Mouse (Mus musculus): ENCODE measurements around the gene Tpk1. TPM values are rescaled to one million over a fixed set of nuclear protein-coding genes. Genes with fewer than 3 reads are reported as not detected.

The Tpk1 gene
- polyA plus RNA-seq, 1 experiment from 2014 or later: 16.5 TPM

- H3K9me3 ChIP-seq (replicated peaks): no peaks in the 10 kb centered on the region
- H3K27ac ChIP-seq: no peak overlapping the region
- ATAC-seq (replicated peaks; ENCODE audit: low FRiP score): no peak
- no peak overlapping the region for H3K4me3 ChIP-seq (replicated peaks)
- H3K27me3 ChIP-seq: no peaks in the 10 kb centered on the region
- H3K9ac ChIP-seq: no peak overlapping the region
- no peak overlapping the region for H3K4me2 ChIP-seq
- 78% methylated on average over 6 of the region's 6 CpGs for WGBS
- no peaks in the 10 kb centered on the region for H3K36me3 ChIP-seq
- H3K4me1 ChIP-seq: no peaks in the 10 kb centered on the region
Observed at GRCm38 (mm10) chr6:43402219-43402997, 263.7 kb downstream of the Tpk1 start.

GRCm38 (mm10) chr6:43396426-43396825 lies 269.7 kb downstream of the Tpk1 start:
- H3K9ac ChIP-seq: no peak overlapping the region
- no peaks in the 10 kb centered on the region for H3K36me3 ChIP-seq
- H3K4me2 ChIP-seq: no peak overlapping the region
- H3K4me1 ChIP-seq: no peaks in the 10 kb centered on the region
- H3K27ac ChIP-seq: no peak overlapping the region
- no peaks in the 10 kb centered on the region for H3K27me3 ChIP-seq
- H3K4me3 ChIP-seq (replicated peaks): no peak overlapping the region
- no peak for ATAC-seq (replicated peaks; ENCODE audit: low FRiP score)
- no peaks in the 10 kb centered on the region for H3K9me3 ChIP-seq (replicated peaks)
- 81% methylated on average over 1 of the region's 1 CpGs for WGBS

- H3K27me3 ChIP-seq: no peaks in the 10 kb centered on the region
- H3K9ac ChIP-seq: no peak overlapping the region
- no peak overlapping the region for H3K27ac ChIP-seq
- no peak overlapping the region for H3K4me3 ChIP-seq (replicated peaks)
- no peaks in the 10 kb centered on the region for H3K9me3 ChIP-seq (replicated peaks)
- no peak overlapping the region for H3K4me2 ChIP-seq
- no peak for ATAC-seq (replicated peaks; ENCODE audit: low FRiP score)
- no peaks in the 10 kb centered on the region for H3K36me3 ChIP-seq
- 63% methylated on average over 2 of the region's 2 CpGs for WGBS
- no peaks in the 10 kb centered on the region for H3K4me1 ChIP-seq
Observed at GRCm38 (mm10) chr6:43395538-43395937, 270.5 kb downstream of the Tpk1 start.

GRCm38 (mm10) chr6:43391358-43391757 lies 274.7 kb downstream of the Tpk1 start:
- Histone ChIP-seq H3K9me3 (replicated peaks) (no peaks in the 10 kb centered on the region), H3K4me2 (no peak overlapping the region), H3K9ac (no peak overlapping the region), H3K4me1 (0 out of 2 replicates have a peak, but pooled peaks cover 2% of the 10 kb centered on the region), H3K4me3 (replicated peaks) (no peak overlapping the region), H3K27ac (no peak overlapping the region), H3K27me3 (no peaks in the 10 kb centered on the region), H3K36me3 (no peaks in the 10 kb centered on the region)
- no peak for ATAC-seq (replicated peaks; ENCODE audit: low FRiP score)
- WGBS: 70% methylated on average over 1 of the region's 1 CpGs

- WGBS: 54% methylated on average over 1 of the region's 1 CpGs
- no peak overlapping the region for H3K4me3 ChIP-seq (replicated peaks)
Observed at GRCm38 (mm10) chr6:43387273-43387672, 278.8 kb downstream of the Tpk1 start.

GRCm38 (mm10) chr6:43384841-43385240 lies 281.2 kb downstream of the Tpk1 start:
- Histone ChIP-seq H3K27ac (no peak overlapping the region), H3K36me3 (no peaks in the 10 kb centered on the region), H3K9ac (no peak overlapping the region), H3K9me3 (replicated peaks) (no peaks in the 10 kb centered on the region), H3K4me2 (no peak overlapping the region), H3K27me3 (no peaks in the 10 kb centered on the region), H3K4me3 (replicated peaks) (no peak overlapping the region), H3K4me1 (0 out of 2 replicates have a peak, but pooled peaks cover 2% of the 10 kb centered on the region)
- no peak for ATAC-seq (replicated peaks; ENCODE audit: low FRiP score)
- WGBS: 58% methylated on average over 3 of the region's 3 CpGs

More at GRCm38 (mm10) chr6:43387273-43387672, 278.8 kb downstream of the Tpk1 start:
- Histone ChIP-seq H3K36me3 (no peaks in the 10 kb centered on the region), H3K27ac (no peak overlapping the region), H3K4me1 (0 out of 2 replicates have a peak, but pooled peaks cover 2% of the 10 kb centered on the region), H3K9ac (no peak overlapping the region), H3K4me2 (no peak overlapping the region), H3K27me3 (no peaks in the 10 kb centered on the region), H3K9me3 (replicated peaks) (no peaks in the 10 kb centered on the region)
- peak; percentile 88 for ATAC-seq (replicated peaks; ENCODE audit: low FRiP score)

GRCm38 (mm10) chr6:43384304-43384703 lies 281.8 kb downstream of the Tpk1 start:
- no peak overlapping the region for H3K27ac ChIP-seq
- H3K4me3 ChIP-seq (replicated peaks): no peak overlapping the region
- H3K4me1 ChIP-seq: 0 out of 2 replicates have a peak, but pooled peaks cover 2% of the 10 kb centered on the region
- ATAC-seq (replicated peaks; ENCODE audit: low FRiP score): no peak
- H3K9me3 ChIP-seq (replicated peaks): no peaks in the 10 kb centered on the region
- WGBS: 77% methylated on average over 3 of the region's 3 CpGs
- no peaks in the 10 kb centered on the region for H3K36me3 ChIP-seq
- no peak overlapping the region for H3K4me2 ChIP-seq
- H3K27me3 ChIP-seq: no peaks in the 10 kb centered on the region
- H3K9ac ChIP-seq: no peak overlapping the region

GRCm38 (mm10) chr6:43382750-43383149 lies 283.3 kb downstream of the Tpk1 start:
- Histone ChIP-seq H3K4me3 (replicated peaks) (no peak overlapping the region), H3K4me2 (no peak overlapping the region), H3K36me3 (no peaks in the 10 kb centered on the region), H3K27ac (no peak overlapping the region), H3K27me3 (no peaks in the 10 kb centered on the region), H3K9ac (no peak overlapping the region), H3K4me1 (0 out of 2 replicates have a peak, but pooled peaks cover 2% of the 10 kb centered on the region), H3K9me3 (replicated peaks) (no peaks in the 10 kb centered on the region)
- WGBS: 86% methylated on average over 3 of the region's 3 CpGs
- ATAC-seq (replicated peaks; ENCODE audit: low FRiP score): no peak

GRCm38 (mm10) chr6:43382284-43382683 lies 283.8 kb downstream of the Tpk1 start:
- Histone ChIP-seq H3K4me2 (no peak overlapping the region), H3K4me1 (0 out of 2 replicates have a peak, but pooled peaks cover 2% of the 10 kb centered on the region), H3K4me3 (replicated peaks) (no peak overlapping the region), H3K36me3 (no peaks in the 10 kb centered on the region), H3K27ac (no peak overlapping the region), H3K9me3 (replicated peaks) (no peaks in the 10 kb centered on the region), H3K9ac (no peak overlapping the region), H3K27me3 (no peaks in the 10 kb centered on the region)
- ATAC-seq (replicated peaks; ENCODE audit: low FRiP score): no peak
- 82% methylated on average over 3 of the region's 3 CpGs for WGBS

- Histone ChIP-seq H3K27ac (no peak overlapping the region), H3K9me3 (replicated peaks) (no peaks in the 10 kb centered on the region), H3K4me3 (replicated peaks) (no peak overlapping the region), H3K4me2 (no peak overlapping the region), H3K9ac (no peak overlapping the region), H3K4me1 (no peaks in the 10 kb centered on the region), H3K36me3 (no peaks in the 10 kb centered on the region), H3K27me3 (no peaks in the 10 kb centered on the region)
- WGBS: 37% methylated on average over 5 of the region's 5 CpGs
- no peak for ATAC-seq (replicated peaks; ENCODE audit: low FRiP score)
Observed at GRCm38 (mm10) chr6:43373206-43373605, 292.9 kb downstream of the Tpk1 start.

GRCm38 (mm10) chr6:43367434-43367945 lies 298.6 kb downstream of the Tpk1 start:
- WGBS: 45% methylated on average over 1 of the region's 1 CpGs
- H3K27me3 ChIP-seq: no peaks in the 10 kb centered on the region
- ATAC-seq (replicated peaks; ENCODE audit: low FRiP score): peak; percentile 70

GRCm38 (mm10) chr6:43366952-43367351 lies 299.1 kb downstream of the Tpk1 start:
- Histone ChIP-seq H3K27me3 (no peaks in the 10 kb centered on the region), H3K4me2 (no peak overlapping the region), H3K4me3 (replicated peaks) (no peak overlapping the region), H3K36me3 (no peaks in the 10 kb centered on the region), H3K27ac (no peak overlapping the region), H3K4me1 (0 out of 2 replicates have a peak, but pooled peaks cover 2% of the 10 kb centered on the region), H3K9ac (no peak overlapping the region), H3K9me3 (replicated peaks) (no peaks in the 10 kb centered on the region)
- WGBS: 81% methylated on average over 2 of the region's 2 CpGs
- no peak for ATAC-seq (replicated peaks; ENCODE audit: low FRiP score)

More at GRCm38 (mm10) chr6:43367434-43367945, 298.6 kb downstream of the Tpk1 start:
- 0 out of 2 replicates have a peak, but pooled peaks cover 2% of the 10 kb centered on the region for H3K4me1 ChIP-seq
- H3K9ac ChIP-seq: no peak overlapping the region
- no peak overlapping the region for H3K4me2 ChIP-seq
- H3K9me3 ChIP-seq (replicated peaks): no peaks in the 10 kb centered on the region
- no peaks in the 10 kb centered on the region for H3K36me3 ChIP-seq
- H3K4me3 ChIP-seq (replicated peaks): no peak overlapping the region
- H3K27ac ChIP-seq: no peak overlapping the region

All from kidney, embryonic 15.5 days (tissue).